Mouse (Mus musculus): ENCODE data around the gene Bicdl1.
A peak's percentile ranks its signal among the peaks of the same experiment; 100 is the strongest.

The Bicdl1 gene

GRCm38 (mm10) chr5:115666366-115667065 is 64.9 kb downstream of the Bicdl1 start:
- DNase-seq = no peak

GRCm38 (mm10) chr5:115662658-115663057 is 68.8 kb downstream of the Bicdl1 start:
- DNase-seq = no peak

- DNase-seq = no peak
These were observed 73.1 kb downstream of the Bicdl1 start for GRCm38 (mm10) chr5:115658352-115658751.

- no peak for DNase-seq
These were observed 74.2 kb downstream of the Bicdl1 start for GRCm38 (mm10) chr5:115657234-115657633.

- DNase-seq = no peak
These were observed 74.7 kb downstream of the Bicdl1 start for GRCm38 (mm10) chr5:115656677-115657076.

GRCm38 (mm10) chr5:115653776-115654175 is 77.6 kb downstream of the Bicdl1 start:
- DNase-seq = no peak

- DNase-seq = peak; percentile 100
These were observed 78.5 kb downstream of the Bicdl1 start for GRCm38 (mm10) chr5:115652681-115653575.

GRCm38 (mm10) chr5:115651821-115652220 is 79.6 kb downstream of the Bicdl1 start:
- DNase-seq = no peak

GRCm38 (mm10) chr5:115650885-115651284 is 80.5 kb downstream of the Bicdl1 start:
- no peak for DNase-seq

GRCm38 (mm10) chr5:115649699-115650098 is 81.7 kb downstream of the Bicdl1 start:
- no peak for DNase-seq

GRCm38 (mm10) chr5:115648876-115649275 is 82.5 kb downstream of the Bicdl1 start:
- DNase-seq = no peak

GRCm38 (mm10) chr5:115644192-115644591 is 87.2 kb downstream of the Bicdl1 start:
- peak; percentile 50 for DNase-seq

- DNase-seq = peak; percentile 40
These were observed 95.9 kb downstream of the Bicdl1 start for GRCm38 (mm10) chr5:115635536-115635935.

GRCm38 (mm10) chr5:115634046-115634445 is 97.4 kb downstream of the Bicdl1 start:
- DNase-seq = no peak

- no peak for DNase-seq
These were observed 98.4 kb downstream of the Bicdl1 start for GRCm38 (mm10) chr5:115633060-115633459.

- DNase-seq = peak; percentile 41
These were observed 99.1 kb downstream of the Bicdl1 start for GRCm38 (mm10) chr5:115632358-115632714.

GRCm38 (mm10) chr5:115631505-115632357 is 99.7 kb downstream of the Bicdl1 start, which contains the start of gene Rab35:
Rab35 (plus strand) TSS chr5:115631908.
- peak; percentile 97 for DNase-seq

GRCm38 (mm10) chr5:115630291-115630690 is 101.1 kb downstream of the Bicdl1 start:
- no peak for DNase-seq

GRCm38 (mm10) chr5:115629672-115630071 is 101.7 kb downstream of the Bicdl1 start:
- no peak for DNase-seq

- no peak for DNase-seq
These were observed 103.3 kb downstream of the Bicdl1 start for GRCm38 (mm10) chr5:115628083-115628482.

- DNase-seq = no peak
These were observed 105.1 kb downstream of the Bicdl1 start for GRCm38 (mm10) chr5:115626237-115626886.

GRCm38 (mm10) chr5:115623694-115624440 is 107.6 kb downstream of the Bicdl1 start:
- DNase-seq = no peak
